Mouse (Mus musculus): ENCODE measurements at regions not wholly inside any gene's neighbourhood (a gene's known extent, or its start where the extent isn't known, plus 50 kb on each side); places are given as distances from the start of the nearest gene placed in this dataset.

- Histone ChIP-seq H3K4me1 (ENCODE audit: control insufficient read depth, insufficient read depth, insufficient read length, low read length) (peaks cover 3% of the 10 kb centered on the region; the same call in 1 of the 2 replicates), H3K27me3 (ENCODE audit: control insufficient read depth, insufficient read depth, low read length) (no peaks in the 10 kb centered on the region), H3K27ac (ENCODE audit: insufficient read depth, low read depth, low read length) (no peak overlapping the region), H3K36me3 (ENCODE audit: control insufficient read depth, insufficient read depth, low read length) (no peaks in the 10 kb centered on the region), H3K4me3 (ENCODE audit: low read depth, low read length) (no peak overlapping the region)
- TF ChIP-seq POLR2A (IDR thresholded peaks at IDR 0.05; ENCODE audit: low read depth, low read length) (no peak), CTCF (IDR thresholded peaks at IDR 0.05; ENCODE audit: extremely low read depth, insufficient read length, insufficient replicate concordance, low read depth, low read length) (no peak)
- 62% methylated on average over 19 of the region's 19 CpGs for WGBS
Measured at GRCm38 (mm10) chr8:92469141-92470000, 111.9 kb downstream of the Irx5 start.

- TF ChIP-seq CTCF (IDR thresholded peaks at IDR 0.05; ENCODE audit: extremely low read depth, insufficient read length, insufficient replicate concordance, low read depth, low read length) (no peak), POLR2A (IDR thresholded peaks at IDR 0.05; ENCODE audit: low read depth, low read length) (no peak)
- Histone ChIP-seq H3K36me3 (ENCODE audit: control insufficient read depth, insufficient read depth, low read length) (no peaks in the 10 kb centered on the region), H3K27ac (ENCODE audit: insufficient read depth, low read depth, low read length) (no peak overlapping the region), H3K27me3 (ENCODE audit: control insufficient read depth, insufficient read depth, low read length) (no peaks in the 10 kb centered on the region), H3K4me3 (ENCODE audit: low read depth, low read length) (no peak overlapping the region), H3K4me1 (ENCODE audit: control insufficient read depth, insufficient read depth, insufficient read length, low read length) (peaks cover 3% of the 10 kb centered on the region; the same call in 1 of the 2 replicates)
- 80% methylated on average over 7 of the region's 7 CpGs for WGBS
Measured at GRCm38 (mm10) chr8:92472257-92472656, 114.8 kb downstream of the Irx5 start.

GRCm38 (mm10) chr8:92472817-92473216 lies 115.4 kb downstream of the Irx5 start:
- Histone ChIP-seq H3K27me3 (ENCODE audit: control insufficient read depth, insufficient read depth, low read length) (no peaks in the 10 kb centered on the region), H3K27ac (ENCODE audit: insufficient read depth, low read depth, low read length) (no peak overlapping the region), H3K36me3 (ENCODE audit: control insufficient read depth, insufficient read depth, low read length) (no peaks in the 10 kb centered on the region), H3K4me3 (ENCODE audit: low read depth, low read length) (no peak overlapping the region), H3K4me1 (ENCODE audit: control insufficient read depth, insufficient read depth, insufficient read length, low read length) (peaks cover 3% of the 10 kb centered on the region; the same call in 1 of the 2 replicates)
- 28% methylated on average over 3 of the region's 3 CpGs for WGBS
- TF ChIP-seq CTCF (IDR thresholded peaks at IDR 0.05; ENCODE audit: extremely low read depth, insufficient read length, insufficient replicate concordance, low read depth, low read length) (no peak), POLR2A (IDR thresholded peaks at IDR 0.05; ENCODE audit: low read depth, low read length) (no peak)

- TF ChIP-seq POLR2A (IDR thresholded peaks at IDR 0.05; ENCODE audit: low read depth, low read length) (no peak), CTCF (IDR thresholded peaks at IDR 0.05; ENCODE audit: extremely low read depth, insufficient read length, insufficient replicate concordance, low read depth, low read length) (no peak)
- Histone ChIP-seq H3K4me1 (ENCODE audit: control insufficient read depth, insufficient read depth, insufficient read length, low read length) (no peaks in the 10 kb centered on the region), H3K36me3 (ENCODE audit: control insufficient read depth, insufficient read depth, low read length) (no peaks in the 10 kb centered on the region), H3K4me3 (ENCODE audit: low read depth, low read length) (no peak overlapping the region), H3K27me3 (ENCODE audit: control insufficient read depth, insufficient read depth, low read length) (no peaks in the 10 kb centered on the region), H3K27ac (ENCODE audit: insufficient read depth, low read depth, low read length) (no peak overlapping the region)
- 70% methylated on average over 5 of the region's 5 CpGs for WGBS
Measured at GRCm38 (mm10) chr8:92482393-92482792, 125.0 kb downstream of the Irx5 start.

GRCm38 (mm10) chr8:92483055-92483765 lies 125.8 kb downstream of the Irx5 start:
- H3K27ac ChIP-seq (ENCODE audit: insufficient read depth, low read depth, low read length) = no peak overlapping the region
- no peaks in the 10 kb centered on the region for H3K27me3 ChIP-seq (ENCODE audit: control insufficient read depth, insufficient read depth, low read length)
- H3K4me1 ChIP-seq (ENCODE audit: control insufficient read depth, insufficient read depth, insufficient read length, low read length) = no peaks in the 10 kb centered on the region
- 53% methylated on average over 8 of the region's 8 CpGs for WGBS
- H3K36me3 ChIP-seq (ENCODE audit: control insufficient read depth, insufficient read depth, low read length) = no peaks in the 10 kb centered on the region
- no peak for TF ChIP-seq CTCF (IDR thresholded peaks at IDR 0.05; ENCODE audit: extremely low read depth, insufficient read length, insufficient replicate concordance, low read depth, low read length)
- TF ChIP-seq POLR2A (IDR thresholded peaks at IDR 0.05; ENCODE audit: low read depth, low read length) = no peak
- H3K4me3 ChIP-seq (ENCODE audit: low read depth, low read length) = no peak overlapping the region

GRCm38 (mm10) chr8:92488526-92489159 lies 131.2 kb downstream of the Irx5 start:
- Histone ChIP-seq H3K27ac (ENCODE audit: insufficient read depth, low read depth, low read length) (no peak overlapping the region), H3K4me1 (ENCODE audit: control insufficient read depth, insufficient read depth, insufficient read length, low read length) (no peaks in the 10 kb centered on the region), H3K4me3 (ENCODE audit: low read depth, low read length) (no peak overlapping the region), H3K36me3 (ENCODE audit: control insufficient read depth, insufficient read depth, low read length) (no peaks in the 10 kb centered on the region), H3K27me3 (ENCODE audit: control insufficient read depth, insufficient read depth, low read length) (no peaks in the 10 kb centered on the region)
- TF ChIP-seq CTCF (IDR thresholded peaks at IDR 0.05; ENCODE audit: extremely low read depth, insufficient read length, insufficient replicate concordance, low read depth, low read length) (no peak), POLR2A (IDR thresholded peaks at IDR 0.05; ENCODE audit: low read depth, low read length) (no peak)
- WGBS = 78% methylated on average over 8 of the region's 8 CpGs

- H3K4me3 ChIP-seq (ENCODE audit: low read depth, low read length) = no peak overlapping the region
- H3K36me3 ChIP-seq (ENCODE audit: control insufficient read depth, insufficient read depth, low read length) = no peaks in the 10 kb centered on the region
- TF ChIP-seq POLR2A (IDR thresholded peaks at IDR 0.05; ENCODE audit: low read depth, low read length) (no peak), CTCF (IDR thresholded peaks at IDR 0.05; ENCODE audit: extremely low read depth, insufficient read length, insufficient replicate concordance, low read depth, low read length) (0 out of 2 replicates have a peak, but pooled peaks have one; percentile 3)
- no peaks in the 10 kb centered on the region for H3K27me3 ChIP-seq (ENCODE audit: control insufficient read depth, insufficient read depth, low read length)
- H3K27ac ChIP-seq (ENCODE audit: insufficient read depth, low read depth, low read length) = no peak overlapping the region
- no peaks in the 10 kb centered on the region for H3K4me1 ChIP-seq (ENCODE audit: control insufficient read depth, insufficient read depth, insufficient read length, low read length)
- WGBS = 67% methylated on average over 5 of the region's 5 CpGs
Measured at GRCm38 (mm10) chr8:92491533-92491932, 134.1 kb downstream of the Irx5 start.
